Mouse (Mus musculus) v-Abl transformed pro-B cells (cell line): ENCODE data around the gene Mad1l1.

Experiments used
- in situ Hi-C, 2 experiments: fragments of 400-800 bp; cut with MboI; formaldehyde crosslinking; loops; one replicate each; pipeline ENCODE4 v1.15.1; 2025; ENCODE audit not compliant: unreplicated experiment in 2 of 2

Gene Mad1l1

DNA sequence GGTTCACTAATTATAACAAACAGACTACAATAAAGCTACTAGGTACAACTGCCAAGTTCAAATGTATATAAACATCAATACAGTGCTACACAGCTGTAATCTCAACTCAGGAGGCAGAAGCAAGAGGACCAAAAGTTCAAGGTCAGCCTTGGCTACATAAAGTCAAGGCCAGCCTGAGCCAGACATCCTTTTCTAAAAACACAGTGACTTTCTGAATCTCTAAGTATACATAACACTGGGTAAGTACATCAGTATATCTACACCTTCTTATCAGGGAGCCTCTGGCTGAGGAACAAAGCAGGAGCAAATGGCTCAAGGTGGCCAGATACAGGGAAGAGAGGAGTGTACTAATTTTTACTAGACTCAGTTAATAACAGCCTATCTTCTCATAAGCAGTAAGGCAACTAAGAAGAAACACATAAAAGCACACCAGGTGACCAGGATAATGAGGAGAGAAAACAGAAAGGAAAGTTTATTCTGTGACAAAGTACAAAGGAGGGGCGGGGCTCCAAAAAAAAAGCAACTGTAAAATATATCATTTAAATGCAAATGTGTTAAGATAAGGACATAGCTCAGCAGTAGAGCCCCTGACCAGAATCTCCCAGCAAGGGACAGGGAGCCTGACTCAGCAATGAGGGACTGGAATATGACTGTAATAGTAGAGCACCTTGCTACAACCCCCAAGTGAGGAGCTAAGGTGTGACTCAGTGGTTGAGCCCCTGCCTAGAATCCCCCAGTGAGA lies 163.3 kb downstream of the Mad1l1 start:
- in situ Hi-C loops = no loop called here

- in situ Hi-C loops = no loop called here
These were observed 167.2 kb downstream of the Mad1l1 start for GRCm38 (mm10) chr5:140154166-140154565.

GRCm38 (mm10) chr5:140151871-140152270 lies 169.5 kb downstream of the Mad1l1 start:
- in situ Hi-C loops = no loop called here

DNA sequence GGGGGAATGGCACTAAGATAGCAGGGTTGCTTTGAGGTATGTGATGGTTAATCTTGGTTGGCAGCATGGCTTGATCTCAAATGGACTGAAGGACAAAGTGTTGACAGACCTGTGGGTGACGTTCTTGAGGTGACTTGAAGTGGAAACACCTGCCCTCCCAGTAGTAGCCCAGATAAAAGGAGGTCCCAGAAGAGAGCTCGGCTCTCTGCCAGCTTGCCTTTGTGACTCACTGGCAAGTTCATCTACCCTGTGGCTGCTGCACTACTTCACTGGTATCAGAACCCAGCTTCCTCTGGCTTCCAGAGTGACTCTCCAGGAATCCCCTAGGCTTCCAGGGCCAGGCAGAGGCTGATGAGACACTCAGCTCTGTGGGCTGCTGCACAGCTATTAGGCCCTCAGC lies 170.2 kb downstream of the Mad1l1 start:
- in situ Hi-C loops = no loop called here

DNA sequence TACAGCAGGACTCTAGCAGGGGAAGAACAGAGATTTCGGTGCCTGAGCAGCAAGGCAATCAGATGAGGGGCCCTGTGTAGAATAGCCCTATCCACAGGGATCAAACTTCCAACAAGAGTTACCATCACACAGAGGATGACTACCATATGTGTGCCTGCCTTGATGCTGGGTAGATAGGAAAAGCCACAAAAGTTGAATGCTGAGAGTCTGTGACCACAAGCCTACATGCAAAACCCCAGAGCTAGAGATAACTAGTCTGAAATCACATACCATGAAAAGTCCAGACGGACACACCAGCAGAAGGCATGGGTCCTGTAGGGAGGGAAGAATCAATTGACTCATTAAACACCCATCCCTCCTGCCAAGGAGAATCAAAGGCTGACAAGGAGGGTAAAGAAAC lies 170.7 kb downstream of the Mad1l1 start:
- in situ Hi-C loops = no loop called here

- in situ Hi-C loops = no loop called here
These were observed 171.2 kb downstream of the Mad1l1 start for GRCm38 (mm10) chr5:140150136-140150535.

DNA sequence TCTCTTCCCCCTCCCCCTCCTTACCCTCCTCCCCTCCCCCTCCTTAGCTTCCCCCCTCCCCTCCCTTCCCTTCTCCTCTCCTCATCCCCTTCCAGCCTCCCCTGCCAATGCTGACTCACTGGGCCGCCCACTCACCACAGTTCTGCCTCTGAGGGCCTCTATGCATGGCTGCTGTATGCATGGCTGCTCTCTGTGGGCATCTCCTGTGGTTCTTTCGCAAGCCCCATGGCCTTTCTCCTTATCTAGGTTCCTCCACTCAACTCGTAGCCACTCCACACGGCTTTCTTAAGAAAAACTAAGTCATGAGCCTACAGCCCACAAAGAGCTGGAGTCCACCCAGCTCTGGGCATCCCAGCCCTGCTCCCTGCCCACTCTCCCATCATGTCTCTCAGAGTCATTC lies 172.1 kb downstream of the Mad1l1 start:
- in situ Hi-C loops = no loop called here

DNA sequence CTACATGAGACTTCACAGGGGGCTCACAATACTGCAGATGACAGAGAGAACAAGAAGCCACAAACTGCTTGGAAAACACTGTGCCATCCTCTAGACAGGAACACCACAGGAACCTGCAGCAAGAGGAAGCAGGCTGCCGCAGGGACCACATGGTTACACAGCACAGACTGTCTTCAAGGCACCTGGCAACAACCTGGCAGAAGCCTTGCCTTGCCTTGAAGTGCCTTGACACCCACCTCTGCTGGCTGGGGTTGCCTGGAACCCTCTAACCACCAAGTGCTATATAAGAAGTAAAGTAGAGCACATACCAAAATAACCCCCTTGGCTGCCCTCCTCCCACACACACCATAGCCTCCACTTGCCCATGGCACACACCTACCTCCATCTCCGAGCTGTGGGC lies 177.8 kb downstream of the Mad1l1 start:
- in situ Hi-C loops = loop anchor here (5.0 kb wide), 2 partner anchors 301 to 311 kb away; no protein-coding TSS in a partner anchor

- in situ Hi-C loops = loop anchor here (5.0 kb wide), 2 partner anchors 299 to 309 kb away; no protein-coding TSS in a partner anchor
These were observed 180.0 kb downstream of the Mad1l1 start for GRCm38 (mm10) chr5:140141336-140141735.

- in situ Hi-C loops = loop anchor here (5.0 kb wide), 2 partner anchors 298 to 308 kb away; no protein-coding TSS in a partner anchor
These were observed 181.1 kb downstream of the Mad1l1 start for GRCm38 (mm10) chr5:140140214-140140613.

GRCm38 (mm10) chr5:140135734-140136625 lies 185.4 kb downstream of the Mad1l1 start:
- in situ Hi-C loops = no loop called here

- in situ Hi-C loops = no loop called here
These were observed 187.3 kb downstream of the Mad1l1 start for GRCm38 (mm10) chr5:140134021-140134420.

DNA sequence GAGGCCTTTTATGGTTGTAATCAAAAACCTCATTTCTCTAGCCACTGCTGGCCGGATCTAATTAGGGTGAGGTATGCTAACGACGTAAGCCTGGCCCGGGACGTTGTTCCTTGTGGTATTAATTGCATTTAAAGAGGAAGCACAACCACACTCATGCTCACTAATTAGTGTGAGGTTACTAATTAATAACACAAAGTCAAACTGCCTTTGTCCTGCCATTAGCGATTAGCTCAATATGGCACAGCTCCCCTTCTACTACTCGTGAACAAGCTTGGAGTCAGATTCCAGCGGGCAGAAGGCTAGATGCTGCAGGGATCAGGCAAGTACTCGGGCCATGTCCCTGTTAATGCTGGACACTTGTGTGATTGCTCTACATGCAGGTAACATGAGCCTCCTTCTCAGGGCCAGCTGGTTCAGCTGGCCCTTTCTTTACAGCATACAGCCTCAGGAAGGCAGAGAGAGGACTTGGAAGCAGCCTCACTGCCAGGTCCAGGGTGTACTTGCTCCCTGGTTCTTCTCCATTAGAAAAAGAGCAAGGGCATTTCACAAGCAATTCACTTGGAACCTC lies 192.9 kb downstream of the Mad1l1 start:
- in situ Hi-C loops = no loop called here

- in situ Hi-C loops = no loop called here
These were observed 193.4 kb downstream of the Mad1l1 start for GRCm38 (mm10) chr5:140127981-140128380.

GRCm38 (mm10) chr5:140124626-140125025 lies 196.7 kb downstream of the Mad1l1 start:
- in situ Hi-C loops = no loop called here

GRCm38 (mm10) chr5:140123640-140124366 lies 197.5 kb downstream of the Mad1l1 start:
- in situ Hi-C loops = no loop called here

DNA sequence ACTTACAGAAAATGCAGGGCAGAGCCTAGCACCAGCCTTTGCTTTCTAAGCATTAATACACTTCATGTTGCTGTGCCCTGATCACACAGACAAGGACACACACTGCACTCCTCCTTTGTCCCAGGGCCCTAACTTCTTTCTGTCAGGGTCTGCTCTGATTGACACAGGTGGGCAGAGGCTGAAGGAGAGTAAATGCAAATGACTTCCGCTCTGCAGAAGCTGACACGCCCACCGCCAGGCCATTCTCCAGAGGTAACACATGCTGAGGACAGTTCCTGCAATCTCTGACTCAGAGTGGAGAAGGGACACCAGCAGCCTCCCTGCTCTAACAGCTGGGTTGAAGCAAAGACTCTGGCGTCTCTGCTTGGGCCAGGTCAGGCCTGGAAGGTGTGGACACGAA lies 198.2 kb downstream of the Mad1l1 start:
- in situ Hi-C loops = no loop called here

- in situ Hi-C loops = no loop called here
These were observed 199.4 kb downstream of the Mad1l1 start for GRCm38 (mm10) chr5:140121966-140122365.

- in situ Hi-C loops = no loop called here
These were observed 202.4 kb downstream of the Mad1l1 start for GRCm38 (mm10) chr5:140118921-140119320.

DNA sequence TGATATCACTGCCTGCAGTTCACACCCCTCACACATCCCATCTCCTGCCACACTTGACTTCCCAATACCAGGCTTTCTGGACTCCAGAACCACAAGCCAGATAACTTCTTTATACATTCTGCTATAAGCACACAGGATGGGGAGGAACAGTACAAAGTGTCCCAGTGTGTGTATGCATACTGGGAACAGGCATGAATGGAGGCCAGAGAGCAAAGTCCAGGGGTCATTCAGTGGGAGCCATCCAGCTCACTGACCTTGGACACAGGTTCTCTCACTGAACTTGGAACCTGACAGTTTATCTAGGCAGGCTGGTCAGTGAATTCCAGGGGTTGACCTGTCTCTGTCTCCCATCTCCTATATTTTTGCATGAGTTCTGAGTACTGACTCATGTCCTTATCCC lies 203.4 kb downstream of the Mad1l1 start:
- in situ Hi-C loops = no loop called here
